Mouse (Mus musculus) limb, embryonic 13.5 days (tissue): Measurements from ENCODE around the gene Cd180. TPM values are rescaled to one million over a fixed set of nuclear protein-coding genes. Genes with fewer than 3 reads are reported as not detected.

Experiments used
- ATAC-seq: fragments of 200-750 bp; cut with Nextera tagmentation; 2 replicates; pipeline ENCODE4 v1.8.0; 2017; ENCODE audit warnings: low read depth, moderate number of reproducible peaks, moderate TSS enrichment; ENCODE audit not compliant: low FRiP score
- H3K27ac ChIP-seq: fragments of 300-500 bp; sonication (generic); 2 replicates; pipeline ENCODE4 v1.5.1; 2015; ENCODE audit warnings: inconsistent platforms, mild to moderate bottlenecking, moderate library complexity
- H3K27me3 ChIP-seq: fragments of 300-500 bp; sonication (generic); 2 replicates; pipeline ENCODE4 v1.6.1; 2015; ENCODE audit warnings: mild to moderate bottlenecking, inconsistent platforms
- H3K36me3 ChIP-seq: fragments of 300-500 bp; sonication (generic); 2 replicates; pipeline ENCODE4 v1.6.1; 2015; ENCODE audit warnings: inconsistent platforms, mild to moderate bottlenecking, moderate library complexity
- H3K4me1 ChIP-seq: fragments of 300-500 bp; sonication (generic); 2 replicates; pipeline ENCODE4 v1.6.1; 2015; ENCODE audit warnings: inconsistent platforms
- H3K4me2 ChIP-seq: fragments of 300-500 bp; sonication (generic); replicated peaks from 2 replicates; pipeline ENCODE4 v1.6.1; 2015; ENCODE audit warnings: inconsistent platforms, mild to moderate bottlenecking, moderate library complexity
- H3K4me3 ChIP-seq: fragments of 300-500 bp; sonication (generic); 2 replicates; pipeline ENCODE4 v1.5.1; 2015; ENCODE audit warnings: moderate library complexity, mild to moderate bottlenecking, inconsistent platforms
- H3K9ac ChIP-seq: fragments of 300-500 bp; sonication (generic); 2 replicates; pipeline ENCODE4 v1.6.1; 2015; ENCODE audit warnings: mild to moderate bottlenecking, inconsistent platforms
- H3K9me3 ChIP-seq: fragments of 300-500 bp; sonication (generic); 2 replicates; pipeline ENCODE4 v1.6.1; 2016; ENCODE audit warnings: inconsistent platforms
- WGBS: fragments of 180-500 bp; shearing (Covaris S2); methylation state at CpG from one replicate; pipeline ENCODE4 v1.1.7; 2015; 5-methylcytosine and 5-hydroxymethylcytosine counted together
- polyA plus RNA-seq: library from polyadenylated mRNA; unstranded; fragments of >200 nt; fragmentation: Nextera tagmentation; extraction: Ambion mirVana; gene quantifications from 2 replicates; pipeline ENCODE4 v1.2.1, GENCODE M21; 2015

Gene Cd180
- polyA plus RNA-seq, 1 experiment from 2014 or later: 0.64 TPM

- Histone ChIP-seq H3K27me3 (no peaks in the 10 kb centered on the region), H3K4me3 (no peak overlapping the region), H3K4me2 (no peak overlapping the region), H3K9ac (no peak overlapping the region), H3K36me3 (peaks cover 40% of the 10 kb centered on the region), H3K4me1 (peaks cover 3% of the 10 kb centered on the region), H3K27ac (no peak overlapping the region), H3K9me3 (no peaks in the 10 kb centered on the region)
- no peak for ATAC-seq
- WGBS: 90% methylated on average over 10 of the region's 10 CpGs
Measured at GRCm38 (mm10) chr13:102749891-102750290, 56.5 kb downstream of the Cd180 start.

- 85% methylated on average over 19 of the region's 19 CpGs for WGBS
- no peak overlapping the region for H3K4me2 ChIP-seq
- no peak overlapping the region for H3K4me3 ChIP-seq
- H3K9ac ChIP-seq: no peak overlapping the region
- no peaks in the 10 kb centered on the region for H3K27me3 ChIP-seq
- no peak for ATAC-seq
- H3K27ac ChIP-seq: no peak overlapping the region
- no peaks in the 10 kb centered on the region for H3K9me3 ChIP-seq
- H3K4me1 ChIP-seq: peaks cover 3% of the 10 kb centered on the region
- peaks cover 49% of the 10 kb centered on the region for H3K36me3 ChIP-seq
Measured at GRCm38 (mm10) chr13:102753714-102754556, 60.6 kb downstream of the Cd180 start.

DNA sequence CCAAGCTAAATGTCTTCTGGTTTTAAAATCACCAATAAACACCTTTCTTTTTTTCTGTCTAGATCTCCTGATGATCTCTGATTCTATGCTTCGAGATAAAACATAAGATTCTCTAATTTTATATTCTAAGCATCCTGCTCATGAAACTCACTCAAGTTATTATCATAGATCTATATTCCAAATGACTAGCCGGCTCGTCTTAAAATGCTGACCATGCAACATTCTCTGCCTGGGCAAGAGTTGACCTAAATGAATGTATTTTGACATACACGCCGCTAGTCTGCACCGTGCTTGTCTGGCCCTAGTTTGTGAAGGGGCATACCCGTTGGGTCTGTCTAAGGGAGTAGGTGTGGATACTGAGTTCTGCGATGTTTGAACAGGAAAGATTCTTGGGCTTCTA is 61.8 kb downstream of the Cd180 start:
- Histone ChIP-seq H3K9me3 (no peaks in the 10 kb centered on the region), H3K27ac (no peak overlapping the region), H3K27me3 (no peaks in the 10 kb centered on the region), H3K36me3 (peaks cover 40% of the 10 kb centered on the region), H3K4me1 (peaks cover 3% of the 10 kb centered on the region), H3K4me2 (no peak overlapping the region), H3K4me3 (no peak overlapping the region), H3K9ac (no peak overlapping the region)
- ATAC-seq: no peak
- WGBS: 93% methylated on average over 8 of the region's 8 CpGs

GRCm38 (mm10) chr13:102756071-102756470 is 62.7 kb downstream of the Cd180 start:
- Histone ChIP-seq H3K4me3 (no peak overlapping the region), H3K27me3 (no peaks in the 10 kb centered on the region), H3K9me3 (no peaks in the 10 kb centered on the region), H3K4me2 (no peak overlapping the region), H3K27ac (no peak overlapping the region), H3K9ac (no peak overlapping the region), H3K4me1 (peaks cover 3% of the 10 kb centered on the region), H3K36me3 (peaks cover 38% of the 10 kb centered on the region)
- ATAC-seq: no peak
- 92% methylated on average over 8 of the region's 8 CpGs for WGBS

GRCm38 (mm10) chr13:102758021-102758420 is 64.7 kb downstream of the Cd180 start:
- Histone ChIP-seq H3K27me3 (no peaks in the 10 kb centered on the region), H3K4me3 (no peak overlapping the region), H3K4me1 (peaks cover 3% of the 10 kb centered on the region), H3K4me2 (no peak overlapping the region), H3K9ac (no peak overlapping the region), H3K27ac (no peak overlapping the region), H3K9me3 (no peaks in the 10 kb centered on the region), H3K36me3 (peaks cover 33% of the 10 kb centered on the region)
- ATAC-seq: no peak
- 95% methylated on average over 6 of the region's 6 CpGs for WGBS

- H3K27me3 ChIP-seq: no peaks in the 10 kb centered on the region
- no peak overlapping the region for H3K4me2 ChIP-seq
- no peak overlapping the region for H3K27ac ChIP-seq
- H3K4me3 ChIP-seq: no peak overlapping the region
- ATAC-seq: no peak
- 61% methylated on average over 9 of the region's 9 CpGs for WGBS
- no peak overlapping the region for H3K9ac ChIP-seq
- H3K4me1 ChIP-seq: no peaks in the 10 kb centered on the region
- peaks cover 38% of the 10 kb centered on the region for H3K36me3 ChIP-seq
- no peaks in the 10 kb centered on the region for H3K9me3 ChIP-seq
Measured at GRCm38 (mm10) chr13:102761410-102761809, 68.1 kb downstream of the Cd180 start.

DNA sequence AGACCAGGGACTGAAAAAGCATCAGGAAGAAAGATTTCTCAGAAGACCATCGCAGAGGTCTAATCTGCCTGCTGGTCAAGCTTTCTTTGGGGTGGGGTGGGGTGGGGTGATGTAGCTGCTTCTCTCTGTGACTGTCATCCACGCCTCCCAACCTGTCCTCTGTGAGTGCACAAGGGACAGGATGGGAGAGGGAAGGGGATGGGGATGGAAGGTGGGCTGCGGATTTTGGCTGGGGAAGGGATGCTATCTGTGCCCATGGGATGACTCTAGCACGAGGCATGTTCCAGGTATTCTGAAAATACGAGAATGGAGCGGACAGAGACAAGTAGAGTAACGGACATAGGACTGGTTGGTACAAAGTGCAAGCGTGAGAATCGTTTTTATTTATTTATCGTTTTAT is 68.8 kb downstream of the Cd180 start:
- Histone ChIP-seq H3K36me3 (peaks cover 34% of the 10 kb centered on the region), H3K4me1 (no peaks in the 10 kb centered on the region), H3K27me3 (no peaks in the 10 kb centered on the region), H3K9me3 (no peaks in the 10 kb centered on the region), H3K4me2 (no peak overlapping the region), H3K4me3 (no peak overlapping the region), H3K27ac (no peak overlapping the region), H3K9ac (no peak overlapping the region)
- no peak for ATAC-seq
- WGBS: 88% methylated on average over 10 of the region's 10 CpGs

DNA sequence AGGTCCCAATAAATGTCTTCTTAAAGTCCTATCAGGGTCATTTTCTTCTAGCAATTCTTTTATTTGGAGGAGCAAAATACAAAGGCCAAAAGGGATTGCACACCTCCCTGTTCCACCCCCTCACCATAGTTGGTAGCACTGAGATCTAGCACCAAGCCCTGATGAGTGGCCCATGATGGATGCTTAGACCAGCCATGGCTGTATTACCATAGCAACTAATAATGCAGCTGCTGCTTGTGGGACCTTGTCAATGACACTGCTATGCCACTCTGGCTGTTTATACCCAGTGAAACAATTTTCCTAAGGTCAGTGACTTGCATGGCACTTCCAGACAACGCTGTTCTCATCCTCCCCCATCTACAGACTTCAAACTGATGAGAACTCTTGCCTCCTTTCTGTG is 70.9 kb downstream of the Cd180 start:
- Histone ChIP-seq H3K4me3 (no peak overlapping the region), H3K9ac (no peak overlapping the region), H3K4me2 (no peak overlapping the region), H3K27me3 (no peaks in the 10 kb centered on the region), H3K36me3 (peaks cover 19% of the 10 kb centered on the region), H3K27ac (no peak overlapping the region), H3K4me1 (peaks cover 5% of the 10 kb centered on the region; the same call in 1 of the 2 replicates), H3K9me3 (no peaks in the 10 kb centered on the region)
- 95% methylated on average over 1 of the region's 1 CpGs for WGBS
- no peak for ATAC-seq

- no peak overlapping the region for H3K4me3 ChIP-seq
- H3K27me3 ChIP-seq: no peaks in the 10 kb centered on the region
- WGBS: 86% methylated on average over 11 of the region's 11 CpGs
- no peak overlapping the region for H3K4me2 ChIP-seq
- no peak for ATAC-seq
- no peaks in the 10 kb centered on the region for H3K9me3 ChIP-seq
- peaks cover 5% of the 10 kb centered on the region; the same call in 1 of the 2 replicates for H3K4me1 ChIP-seq
- H3K9ac ChIP-seq: no peak overlapping the region
- peaks cover 19% of the 10 kb centered on the region for H3K36me3 ChIP-seq
- no peak overlapping the region for H3K27ac ChIP-seq
Measured at GRCm38 (mm10) chr13:102765216-102765615, 71.9 kb downstream of the Cd180 start.

- H3K4me2 ChIP-seq: no peak overlapping the region
- H3K9ac ChIP-seq: no peak overlapping the region
- peaks cover 23% of the 10 kb centered on the region for H3K36me3 ChIP-seq
- H3K4me3 ChIP-seq: no peak overlapping the region
- no peak overlapping the region for H3K27ac ChIP-seq
- no peaks in the 10 kb centered on the region for H3K9me3 ChIP-seq
- ATAC-seq: no peak
- H3K27me3 ChIP-seq: no peaks in the 10 kb centered on the region
- peaks cover 9% of the 10 kb centered on the region for H3K4me1 ChIP-seq
- 59% methylated on average over 7 of the region's 7 CpGs for WGBS
Measured at GRCm38 (mm10) chr13:102767110-102767509, 73.8 kb downstream of the Cd180 start.

DNA sequence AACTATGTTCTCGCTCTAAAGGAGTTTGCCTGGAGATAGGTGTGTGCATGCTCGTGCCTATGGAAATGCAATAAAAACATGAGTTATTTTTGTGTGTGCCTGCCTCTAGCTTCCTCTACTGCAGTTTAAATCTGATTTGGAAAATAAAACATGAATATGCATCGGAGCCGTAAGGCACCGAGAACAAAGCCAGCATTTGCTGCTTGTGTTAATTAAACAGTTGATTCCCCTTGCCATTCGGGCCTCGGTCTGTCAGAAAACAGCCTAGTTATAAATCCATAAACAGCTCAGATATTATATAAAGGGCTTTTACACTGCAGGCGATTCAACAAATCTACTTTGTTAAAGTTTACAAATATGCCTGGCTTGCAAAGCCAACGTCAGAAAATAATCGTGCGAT is 75.2 kb downstream of the Cd180 start:
- 74% methylated on average over 11 of the region's 11 CpGs for WGBS

DNA sequence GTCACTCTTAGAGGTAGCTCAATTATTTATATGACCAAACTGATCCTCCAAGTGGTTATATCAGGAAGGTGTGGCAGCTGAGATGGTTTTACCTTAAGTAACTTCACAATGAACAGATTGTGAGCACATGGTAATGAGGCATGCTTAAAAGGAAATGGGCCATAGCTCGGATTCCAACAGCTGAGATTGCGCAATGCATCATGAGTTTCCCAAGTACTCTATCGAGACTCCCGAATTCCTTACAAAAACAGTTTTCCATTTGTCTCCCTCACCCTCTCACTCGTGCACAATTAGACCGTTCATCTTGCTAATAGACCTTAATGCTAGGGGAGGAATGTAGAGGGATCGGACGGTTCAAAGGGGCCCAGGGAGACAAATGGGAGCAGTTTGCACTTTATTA is 76.8 kb downstream of the Cd180 start:
- Histone ChIP-seq H3K4me1 (peaks cover 13% of the 10 kb centered on the region), H3K4me3 (no peak overlapping the region), H3K4me2 (no peak overlapping the region), H3K27me3 (no peaks in the 10 kb centered on the region), H3K27ac (no peak overlapping the region), H3K36me3 (peaks cover 27% of the 10 kb centered on the region), H3K9ac (no peak overlapping the region), H3K9me3 (no peaks in the 10 kb centered on the region)
- WGBS: 40% methylated on average over 8 of the region's 8 CpGs
- no peak for ATAC-seq

More for the DNA sequence above, 75.2 kb downstream of the Cd180 start:
- Histone ChIP-seq H3K4me2 (no peak overlapping the region), H3K9me3 (no peaks in the 10 kb centered on the region), H3K4me3 (no peak overlapping the region), H3K27me3 (no peaks in the 10 kb centered on the region), H3K36me3 (peaks cover 23% of the 10 kb centered on the region), H3K9ac (no peak overlapping the region), H3K27ac (no peak overlapping the region), H3K4me1 (peaks cover 9% of the 10 kb centered on the region)
- ATAC-seq: no peak

DNA sequence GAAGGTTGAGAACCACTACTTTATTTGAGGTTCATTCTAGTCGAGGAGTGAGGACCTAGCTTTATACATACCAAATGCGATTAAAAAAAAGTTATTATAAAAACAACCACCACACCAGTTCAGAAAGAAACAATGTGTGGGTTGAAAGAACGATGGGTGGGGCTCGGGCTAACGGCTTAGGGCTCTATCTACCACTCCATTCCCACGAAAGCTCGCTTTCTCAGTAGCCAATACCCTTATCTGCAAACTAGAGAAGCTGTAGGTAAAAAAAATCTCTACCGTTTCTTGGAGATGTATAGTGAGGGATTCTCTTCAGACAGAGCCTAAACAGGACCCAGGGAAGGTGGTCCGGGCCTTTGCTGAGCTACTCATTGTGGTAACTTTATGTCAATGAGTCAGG is 79.8 kb downstream of the Cd180 start:
- no peaks in the 10 kb centered on the region for H3K9me3 ChIP-seq
- H3K36me3 ChIP-seq: peaks cover 19% of the 10 kb centered on the region
- no peak overlapping the region for H3K9ac ChIP-seq
- no peak overlapping the region for H3K27ac ChIP-seq
- no peak overlapping the region for H3K4me2 ChIP-seq
- no peak for ATAC-seq
- H3K4me1 ChIP-seq: peaks cover 13% of the 10 kb centered on the region
- H3K4me3 ChIP-seq: no peak overlapping the region
- WGBS: 91% methylated on average over 9 of the region's 9 CpGs
- no peaks in the 10 kb centered on the region for H3K27me3 ChIP-seq
